ENCODE assay signal across 8 mouse cellular contexts in the genomic region with DNA sequence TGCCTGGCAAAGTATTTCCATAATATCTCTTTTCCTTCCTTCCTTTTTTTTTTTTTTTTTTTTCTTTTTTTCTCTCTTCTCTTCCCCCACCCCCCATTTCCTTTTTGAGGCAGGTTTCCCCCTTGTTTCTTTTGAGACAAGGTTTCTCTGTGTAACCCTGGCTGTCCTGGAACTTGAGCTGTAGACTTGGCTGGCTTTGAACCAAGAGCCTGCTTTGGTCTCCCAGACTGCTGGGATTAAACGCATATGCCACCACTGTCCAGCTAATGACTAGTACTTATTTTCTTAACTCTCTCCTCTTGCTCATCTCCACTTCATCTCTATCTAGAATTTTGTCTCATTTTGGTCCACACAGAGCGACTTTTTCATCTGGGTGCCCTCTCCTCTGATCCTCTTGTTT. TPM values are rescaled to one million over a fixed set of nuclear protein-coding genes. Genes with fewer than 3 reads are reported as not detected.
DNase-seq lines count a peak whose midpoint lies in the region; ATAC-seq and TF ChIP-seq lines count a peak whose summit lies in the region.

No protein-coding gene starts in this region.

- peaks cover 6% of the 10 kb centered on the region for H3K4me1 ChIP-seq in heart, adult 2 months (ENCODE audit: control insufficient read depth, insufficient read depth, low read length)
- peaks cover 15% of the 10 kb centered on the region; the same call in 1 of the 2 replicates for H3K4me1 ChIP-seq in forebrain, embryonic 11.5 days (replicated peaks; ENCODE audit: control insufficient read depth, insufficient read depth, low read length)
- H3K4me1 ChIP-seq in liver, embryonic 12.5 days = peaks cover 66% of the 10 kb centered on the region

- H3K4me2 ChIP-seq in forebrain, embryonic 11.5 days (ENCODE audit: low read depth, low read length, severe bottlenecking) = peak overlapping the region; percentile 65
- peak overlapping the region; percentile 69 for H3K4me2 ChIP-seq in liver, embryonic 12.5 days

- H3K79me2 ChIP-seq in heart, adult 2 months (replicated peaks; ENCODE audit: control insufficient read depth, insufficient read depth, low read length) = 0 out of 2 replicates have a peak, but pooled peaks cover 2% of the 10 kb centered on the region

- no peak for TF ChIP-seq POLR2A in heart, adult 2 months (IDR thresholded peaks at IDR 0.05; ENCODE audit: insufficient read depth, low read depth, low read length)

- DNase-seq in heart, adult 2 months = no peak
- DNase-seq in heart, postnatal 10 days = no peak
- DNase-seq in 3T3-L1 (ENCODE audit: low read depth, low spot score) = peak; percentile 48
- no peak for DNase-seq in forebrain, embryonic 11.5 days (ENCODE audit: low spot score)
- DNase-seq in ovary, adult 18-20 months (ENCODE audit: low spot score) = no peak
- no peak for DNase-seq in left cerebral cortex, adult 8-10 months (ENCODE audit: low spot score in 2 of 2)
- DNase-seq in thymus, adult 18-20 months = no peak

- ATAC-seq in forebrain, embryonic 11.5 days (replicated peaks; ENCODE audit: low FRiP score) = no peak
- no peak for ATAC-seq in liver, embryonic 12.5 days

- H3K9ac ChIP-seq in heart, adult 2 months (ENCODE audit: low read depth, low read length) = no peak overlapping the region
- H3K9ac ChIP-seq in forebrain, embryonic 11.5 days (ENCODE audit: low read length) = peak overlapping the region; percentile 99
- H3K9ac ChIP-seq in liver, embryonic 12.5 days = peak overlapping the region; percentile 99

- H3K27me3 ChIP-seq in heart, adult 2 months (ENCODE audit: control insufficient read depth, insufficient read depth, low read length) = no peaks in the 10 kb centered on the region
- H3K27me3 ChIP-seq in forebrain, embryonic 11.5 days (ENCODE audit: control insufficient read depth, insufficient read depth, low read length) = no peaks in the 10 kb centered on the region
- H3K27me3 ChIP-seq in liver, embryonic 12.5 days (replicated peaks) = no peaks in the 10 kb centered on the region

- H3K27ac ChIP-seq in heart, adult 2 months = no peak overlapping the region; the same call in 1 of the 2 replicates
- no peak overlapping the region for H3K27ac ChIP-seq in forebrain, embryonic 11.5 days (ENCODE audit: low read depth, low read length)
- peak overlapping the region; percentile 97 for H3K27ac ChIP-seq in liver, embryonic 12.5 days

- H3K36me3 ChIP-seq in heart, adult 2 months (ENCODE audit: control insufficient read depth, insufficient read depth, low read length) = peaks cover 11% of the 10 kb centered on the region
- peaks cover 21% of the 10 kb centered on the region for H3K36me3 ChIP-seq in forebrain, embryonic 11.5 days (ENCODE audit: control insufficient read depth, insufficient read depth, low read length)
- peaks cover 70% of the 10 kb centered on the region for H3K36me3 ChIP-seq in liver, embryonic 12.5 days

- WGBS in heart, adult 2 months = 45% methylated on average over 2 of the region's 2 CpGs
- 78% methylated on average over 2 of the region's 2 CpGs for WGBS in forebrain, embryonic 11.5 days
- 32% methylated on average over 2 of the region's 2 CpGs for WGBS in liver, embryonic 12.5 days (ENCODE audit: insufficient replicate concordance)

- no peak for TF ChIP-seq CTCF in heart, adult 2 months (IDR thresholded peaks at IDR 0.05)

- TF ChIP-seq EP300 in heart, adult 2 months (IDR thresholded peaks at IDR 0.05; ENCODE audit: insufficient read depth, low read depth, low read length) = no peak

- intact Hi-C loops in heart, adult 2 months (cut with DNase I) = no loop called here
- intact Hi-C loops in heart, postnatal 10 days (cut with DNase I) = no loop called here

- H3K4me3 ChIP-seq in heart, adult 2 months = peak overlapping the region; percentile 97
- peak overlapping the region; percentile 97 for H3K4me3 ChIP-seq in forebrain, embryonic 11.5 days (ENCODE audit: low read depth, low read length)
- H3K4me3 ChIP-seq in liver, embryonic 12.5 days = peak overlapping the region; percentile 97

- no peaks in the 10 kb centered on the region for H3K9me3 ChIP-seq in forebrain, embryonic 11.5 days (ENCODE audit: control insufficient read depth, low read length)
- no peaks in the 10 kb centered on the region for H3K9me3 ChIP-seq in liver, embryonic 12.5 days (replicated peaks)

RNA-seq across cellular contexts. Expression of gene Mta2, which starts 1.4 kb away (rescaled TPM):
- total RNA-seq in heart, adult 2 months (2021) = 10 to 100 TPM; 29.0 to 32.1 TPM
- polyA plus RNA-seq in heart, adult 2 months (2012; rRNA removed) = 13.1 and 15.6 TPM in 2 replicates
- 10 to 100 TPM; 54.4 to 59.5 TPM for total RNA-seq in heart, postnatal 10 days (2021)
- polyA plus RNA-seq in forebrain, embryonic 11.5 days (2014; fragmentation: Nextera tagmentation; extraction: Ambion mirVana) = 62.6 and 63.2 TPM in 2 replicates
- polyA plus RNA-seq in liver, embryonic 12.5 days (2016; fragmentation: Nextera tagmentation; extraction: Ambion mirVana) = 138 and 140 TPM in 2 replicates
- total RNA-seq in left cerebral cortex, adult 8-10 months (2022) = 10 to 100 TPM; 46.8 to 53.8 (median 50.4) TPM

RNA-seq across cellular contexts. Expression of gene Tut1, which starts 10.6 kb away (rescaled TPM):
- 1 to 10 TPM; 8.5 to 9.4 TPM for total RNA-seq in heart, adult 2 months (2021)
- polyA plus RNA-seq in heart, adult 2 months (2012; rRNA removed) = 7.2 and 10.6 TPM in 2 replicates
- 10 to 100 TPM in 1 of 2 experiments, 1 to 10 TPM in 1; 8.5 to 10.4 TPM for total RNA-seq in heart, postnatal 10 days (2021)
- 34.4 and 35.5 TPM in 2 replicates for polyA plus RNA-seq in forebrain, embryonic 11.5 days (2014; fragmentation: Nextera tagmentation; extraction: Ambion mirVana)
- polyA plus RNA-seq in liver, embryonic 12.5 days (2016; fragmentation: Nextera tagmentation; extraction: Ambion mirVana) = 26.0 and 27.7 TPM in 2 replicates
- total RNA-seq in left cerebral cortex, adult 8-10 months (2022) = 10 to 100 TPM; 20.5 to 26.0 (median 22.1) TPM

RNA-seq across cellular contexts. Expression of gene Eml3, which starts 13.7 kb away (rescaled TPM):
- 1 to 10 TPM; 7.0 to 9.7 TPM for total RNA-seq in heart, adult 2 months (2021)
- 17.6 and 18.4 TPM in 2 replicates for polyA plus RNA-seq in heart, adult 2 months (2012; rRNA removed)
- 10 to 100 TPM; 16.7 to 18.7 TPM for total RNA-seq in heart, postnatal 10 days (2021)
- 11.2 and 12.2 TPM in 2 replicates for polyA plus RNA-seq in forebrain, embryonic 11.5 days (2014; fragmentation: Nextera tagmentation; extraction: Ambion mirVana)
- polyA plus RNA-seq in liver, embryonic 12.5 days (2016; fragmentation: Nextera tagmentation; extraction: Ambion mirVana) = 21.3 and 23.0 TPM in 2 replicates
- 10 to 100 TPM; 12.6 to 15.3 (median 13.8) TPM for total RNA-seq in left cerebral cortex, adult 8-10 months (2022)

RNA-seq across cellular contexts. Expression of gene Rom1, which starts 13.9 kb away (rescaled TPM):
- total RNA-seq in heart, adult 2 months (2021) = 10 to 100 TPM; 21.8 to 23.1 TPM
- polyA plus RNA-seq in heart, adult 2 months (2012; rRNA removed) = 24.9 and 30.7 TPM in 2 replicates
- 1 to 10 TPM; 6.5 to 7.1 TPM for total RNA-seq in heart, postnatal 10 days (2021)
- 1.7 and 1.8 TPM in 2 replicates for polyA plus RNA-seq in forebrain, embryonic 11.5 days (2014; fragmentation: Nextera tagmentation; extraction: Ambion mirVana)
- 3.0 and 3.4 TPM in 2 replicates for polyA plus RNA-seq in liver, embryonic 12.5 days (2016; fragmentation: Nextera tagmentation; extraction: Ambion mirVana)
- total RNA-seq in left cerebral cortex, adult 8-10 months (2022) = 10 to 100 TPM in 1 of 4 experiments, 1 to 10 TPM in 3; 7.9 to 10.1 (median 8.9) TPM

RNA-seq across cellular contexts. Expression of gene B3gat3, which starts 22.9 kb away (rescaled TPM):
- total RNA-seq in heart, adult 2 months (2021) = 10 to 100 TPM; 35.4 to 42.3 TPM
- polyA plus RNA-seq in heart, adult 2 months (2012; rRNA removed) = 59.4 and 61.2 TPM in 2 replicates
- total RNA-seq in heart, postnatal 10 days (2021) = 10 to 100 TPM; 38.7 to 41.8 TPM
- 55.0 and 57.2 TPM in 2 replicates for polyA plus RNA-seq in forebrain, embryonic 11.5 days (2014; fragmentation: Nextera tagmentation; extraction: Ambion mirVana)
- polyA plus RNA-seq in liver, embryonic 12.5 days (2016; fragmentation: Nextera tagmentation; extraction: Ambion mirVana) = 28.4 and 31.7 TPM in 2 replicates
- 100 to 1,000 TPM; 155 to 175 (median 172) TPM for total RNA-seq in left cerebral cortex, adult 8-10 months (2022)
